Mouse (Mus musculus) left cerebral cortex, postnatal 14 days (tissue): ENCODE measurements around the gene Gpalpp1. TPM values are rescaled to one million over a fixed set of nuclear protein-coding genes. Genes with fewer than 3 reads are reported as not detected.

Experiments
- DNase-seq, 2 experiments: peaks; one replicate each; pipeline ENCODE4 v3.0.0; 2021 to 2022; ENCODE audit warnings: low spot score in 2 of 2, mixed read lengths in 1 of 2
- intact Hi-C: fragments of 180-260 bp; cut with DNase I; formaldehyde crosslinking; loops from one replicate; pipeline ENCODE4 v1.15.1; 2025
- total RNA-seq, 2 experiments: library from RNA; stranded (reverse); gene quantifications; 2 replicates each; pipeline ENCODE4 v1.2.3; 2021

Gene Gpalpp1
- total RNA-seq, 2 experiments from 2014 or later, result 19.9 to 21.1 TPM

- DNase-seq, result peak; percentile 54 to 66
- intact Hi-C loops, result loop anchor here (5.0 kb wide), 1 partner anchor 350 kb away; no protein-coding TSS in a partner anchor
Observed at GRCm38 (mm10) chr14:76121901-76122662, 11.5 kb upstream of the Gpalpp1 start.

DNA sequence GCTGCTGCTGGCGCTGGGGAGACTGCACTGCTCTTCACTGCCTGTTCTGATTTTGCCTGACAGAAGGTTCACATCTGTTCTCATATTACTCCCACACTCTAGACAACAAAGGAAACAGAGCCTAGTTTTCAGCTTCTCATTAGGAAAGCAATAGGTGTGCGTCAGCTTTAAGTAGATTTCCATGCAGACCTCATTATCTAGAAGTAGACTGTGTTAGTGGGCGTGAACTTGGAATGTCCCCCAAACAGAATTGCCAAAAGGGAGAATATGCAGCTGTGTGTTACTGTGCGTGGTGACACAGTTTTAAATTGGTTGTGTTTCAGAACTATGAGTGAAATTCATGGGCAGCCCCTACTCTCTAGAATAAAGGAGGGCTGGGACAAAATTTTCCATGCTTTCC is 9.9 kb upstream of the Gpalpp1 start:
- DNase-seq, result peak; percentile 37 to 79
- intact Hi-C loops, result loop anchor here (5.0 kb wide), 1 partner anchor 352 kb away; no protein-coding TSS in a partner anchor

DNA sequence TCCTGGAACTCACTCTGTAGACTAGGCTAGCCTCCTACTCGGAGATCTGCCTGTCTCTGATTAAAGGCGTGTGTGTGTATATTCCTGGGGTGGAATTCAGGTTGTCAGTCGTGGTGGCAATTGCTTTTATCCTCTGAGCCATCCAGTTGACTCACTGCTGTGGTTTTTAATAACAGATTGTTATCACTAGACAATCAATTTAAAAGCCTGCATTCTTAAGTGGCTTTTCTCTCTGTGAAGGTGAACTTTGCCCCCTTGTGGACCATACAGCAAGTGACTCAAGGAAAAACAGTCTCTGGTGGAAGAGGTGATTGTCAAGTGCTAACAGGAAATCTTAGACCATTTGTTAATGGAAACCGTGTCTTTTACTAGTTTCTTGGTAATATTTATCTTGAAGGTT is 8.4 kb upstream of the Gpalpp1 start:
- intact Hi-C loops, result no loop called here

DNA sequence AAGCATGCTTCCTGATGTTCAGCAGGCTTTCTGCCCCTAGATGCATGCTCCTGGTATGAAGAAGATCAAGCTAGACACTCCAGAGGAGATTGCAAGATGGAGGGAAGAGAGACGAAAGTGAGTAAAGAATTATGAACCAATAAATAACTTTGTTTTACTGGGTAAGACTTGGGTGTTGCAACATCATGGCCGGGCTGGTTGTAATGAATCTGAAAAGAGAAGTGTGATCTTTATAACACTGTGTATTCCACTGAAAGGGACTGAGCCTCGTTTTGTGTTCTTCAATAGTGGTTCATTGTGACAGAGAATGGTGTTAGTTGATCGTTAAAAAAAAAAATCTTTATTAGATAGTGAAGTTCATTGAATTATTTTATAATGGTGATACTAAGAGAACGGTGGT is 5.2 kb upstream of the Gpalpp1 start:
- intact Hi-C loops, result no loop called here
- DNase-seq, result no peak

More for the DNA sequence above, 8.4 kb upstream of the Gpalpp1 start:
- no peak for DNase-seq

GRCm38 (mm10) chr14:76099543-76099942 is 11.0 kb downstream of the Gpalpp1 start:
- intact Hi-C loops, result no loop called here
- DNase-seq, result no peak

- intact Hi-C loops, result no loop called here
Observed at GRCm38 (mm10) chr14:76097815-76098214, 12.7 kb downstream of the Gpalpp1 start.

GRCm38 (mm10) chr14:76097244-76097643 is 13.3 kb downstream of the Gpalpp1 start:
- intact Hi-C loops, result no loop called here
- no peak for DNase-seq

More at GRCm38 (mm10) chr14:76097815-76098214, 12.7 kb downstream of the Gpalpp1 start:
- DNase-seq, result no peak

GRCm38 (mm10) chr14:76084188-76084587 is 26.4 kb downstream of the Gpalpp1 start:
- intact Hi-C loops, result no loop called here
- no peak for DNase-seq

- intact Hi-C loops, result no loop called here
- no peak for DNase-seq
Observed at GRCm38 (mm10) chr14:76082086-76082636, 28.4 kb downstream of the Gpalpp1 start.

GRCm38 (mm10) chr14:76081451-76081850 is 29.1 kb downstream of the Gpalpp1 start:
- intact Hi-C loops, result no loop called here
- DNase-seq, result no peak

DNA sequence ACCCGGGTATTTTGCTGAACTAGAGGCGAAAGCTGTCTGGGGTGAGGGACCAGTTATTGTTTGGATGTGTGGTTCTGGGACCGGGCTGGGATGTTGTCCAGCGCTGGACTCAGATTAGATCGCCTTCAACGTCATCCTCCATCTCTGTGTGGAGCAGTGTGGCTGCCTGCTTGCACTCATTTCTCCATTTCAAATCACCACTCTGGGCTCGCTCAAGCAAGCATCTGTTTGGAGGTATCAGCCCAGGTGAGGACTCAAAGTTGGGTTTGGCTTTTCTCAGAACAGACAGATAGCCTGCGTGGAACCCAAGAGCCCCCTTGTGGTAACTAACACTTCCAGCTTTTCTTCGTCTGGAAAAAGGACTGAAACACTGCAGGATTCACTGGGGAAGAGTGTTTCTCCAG is 33.5 kb downstream of the Gpalpp1 start:
- intact Hi-C loops, result loop anchor here (1.0 to 5.0 kb wide), 3 partner anchors 115 to 202 kb away; no protein-coding TSS in a partner anchor
- peak; percentile 71 to 83 for DNase-seq

- DNase-seq, result peak; percentile 47 to 79
- intact Hi-C loops, result loop anchor here (1.0 to 5.0 kb wide), 3 partner anchors 114 to 201 kb away; no protein-coding TSS in a partner anchor
Observed at GRCm38 (mm10) chr14:76076602-76077001, 34.0 kb downstream of the Gpalpp1 start.

- intact Hi-C loops, result loop anchor here (2.0 to 5.0 kb wide), 2 partner anchors 113 to 177 kb away; no protein-coding TSS in a partner anchor
Observed at GRCm38 (mm10) chr14:76075721-76076120, 34.8 kb downstream of the Gpalpp1 start.

GRCm38 (mm10) chr14:76074206-76074605 is 36.4 kb downstream of the Gpalpp1 start:
- intact Hi-C loops, result no loop called here

More at GRCm38 (mm10) chr14:76075721-76076120, 34.8 kb downstream of the Gpalpp1 start:
- no peak for DNase-seq

GRCm38 (mm10) chr14:76072626-76073025 is 37.9 kb downstream of the Gpalpp1 start:
- DNase-seq, result no peak
- intact Hi-C loops, result no loop called here

More at GRCm38 (mm10) chr14:76074206-76074605, 36.4 kb downstream of the Gpalpp1 start:
- no peak for DNase-seq

- no peak for DNase-seq
- intact Hi-C loops, result no loop called here
Observed at GRCm38 (mm10) chr14:76069296-76069695, 41.3 kb downstream of the Gpalpp1 start.

DNA sequence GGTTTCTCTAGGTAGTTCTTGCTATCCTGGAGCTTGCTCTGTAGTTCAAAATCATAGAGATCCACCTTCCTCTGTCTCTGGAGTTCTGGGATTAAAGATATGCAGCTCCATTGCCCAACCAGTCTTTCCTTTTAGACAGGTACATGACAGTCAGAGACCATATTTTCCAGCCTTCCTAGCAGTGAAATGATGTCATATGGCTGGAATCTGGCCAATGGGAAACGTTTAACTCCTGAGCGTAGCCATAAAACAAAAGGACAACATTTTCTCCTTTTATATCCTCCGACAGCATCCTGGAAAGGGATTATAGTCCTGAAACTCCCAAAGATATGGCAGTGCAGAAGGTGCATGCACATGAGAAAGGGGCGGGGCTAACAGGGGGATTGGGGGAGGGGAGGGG is 42.3 kb downstream of the Gpalpp1 start:
- intact Hi-C loops, result no loop called here
- DNase-seq, result no peak

GRCm38 (mm10) chr14:76067237-76067636 is 43.3 kb downstream of the Gpalpp1 start:
- no peak for DNase-seq
- intact Hi-C loops, result no loop called here

DNA sequence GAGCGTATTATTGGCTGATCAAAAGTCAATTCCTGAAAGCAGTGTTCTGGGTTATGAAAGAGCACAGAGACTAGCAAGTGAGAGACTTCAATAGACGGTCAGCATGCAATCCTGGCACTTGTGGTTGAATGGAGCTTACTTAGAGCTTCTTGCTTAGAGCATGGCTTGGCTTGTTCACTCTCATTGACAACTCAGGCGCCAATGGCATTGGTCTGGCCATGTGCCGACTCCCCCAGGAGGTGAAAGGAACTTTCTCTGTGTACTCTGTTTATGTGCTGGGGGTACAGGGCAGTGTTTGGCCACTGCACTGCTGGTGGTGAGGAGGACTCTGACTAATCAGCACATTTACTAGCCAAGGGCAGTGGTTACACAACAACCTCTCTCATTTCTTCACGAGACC is 51.1 kb downstream of the Gpalpp1 start:
- intact Hi-C loops, result no loop called here
- no peak for DNase-seq

DNA sequence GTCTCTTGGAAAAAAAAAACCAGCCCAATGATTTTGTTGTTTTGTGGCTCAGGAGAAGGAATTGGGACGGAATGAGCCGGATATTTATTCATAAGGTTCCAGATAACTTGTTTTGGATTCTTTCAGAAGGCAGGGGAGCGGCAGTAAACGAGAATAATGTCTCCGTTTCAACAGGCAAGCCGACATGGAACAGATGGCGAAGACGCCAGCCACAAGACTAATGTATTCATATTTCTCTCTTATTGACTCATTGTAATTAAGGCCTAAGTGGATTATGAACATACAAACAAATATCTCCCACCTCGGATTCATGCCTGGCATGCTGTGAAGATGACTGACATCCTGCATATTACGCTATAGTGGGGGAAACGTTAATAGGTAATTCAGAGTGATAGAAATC is 56.8 kb downstream of the Gpalpp1 start:
- DNase-seq, result no peak
- intact Hi-C loops, result no loop called here

DNA sequence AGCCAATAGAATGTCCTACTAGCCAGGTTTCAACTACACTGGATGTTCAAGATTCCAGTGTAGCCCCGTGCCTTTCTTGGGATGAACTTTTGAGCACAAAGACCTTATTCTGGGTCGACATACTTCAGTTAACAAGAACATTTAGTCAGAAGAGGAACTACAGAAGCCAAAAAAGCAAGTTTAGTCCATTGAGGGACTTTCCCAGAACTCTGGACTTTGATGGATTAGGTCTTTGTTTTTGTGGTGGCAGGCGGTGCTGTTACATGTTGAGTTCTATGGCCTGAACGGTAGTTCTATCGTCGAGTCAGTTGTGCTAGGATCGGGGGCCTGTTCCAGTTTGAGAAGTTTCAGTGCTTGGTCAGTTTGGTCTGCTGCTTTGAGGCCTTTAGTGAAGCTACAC is 58.6 kb downstream of the Gpalpp1 start:
- intact Hi-C loops, result no loop called here
- no peak for DNase-seq
